Mouse (Mus musculus) layer of hippocampus, adult 11-12 months (tissue): ENCODE results near the gene Edc3.
"Not testable (repeated sequence)": the region's sequence is repeated elsewhere in the genome, so short reads cannot be mapped to it uniquely, and the experiment has no call there.

Experiments
- DNase-seq: peaks from one replicate; pipeline ENCODE4 v3.0.0; 2022; ENCODE audit warnings: low spot score

Gene Edc3

GRCm38 (mm10) chr9:57706496-57706895 is 1.8 kb upstream of the Edc3 start:
- DNase-seq: no peak

GRCm38 (mm10) chr9:57708720-57709274 is 457 bp downstream of the Edc3 start:
- DNase-seq: peak; percentile 68

GRCm38 (mm10) chr9:57710214-57710613 is 1.9 kb downstream of the Edc3 start:
- DNase-seq: not testable (repeated sequence)

- no peak for DNase-seq
Measured at GRCm38 (mm10) chr9:57712194-57712593, 3.9 kb downstream of the Edc3 start.

GRCm38 (mm10) chr9:57718408-57718807 is 10.1 kb downstream of the Edc3 start:
- DNase-seq: no peak

GRCm38 (mm10) chr9:57720736-57721135 is 12.4 kb downstream of the Edc3 start:
- no peak for DNase-seq

GRCm38 (mm10) chr9:57722371-57722770 is 14.0 kb downstream of the Edc3 start:
- no peak for DNase-seq

- peak; percentile 56 for DNase-seq
Measured at GRCm38 (mm10) chr9:57723315-57723715, 15.0 kb downstream of the Edc3 start.

- DNase-seq: no peak
Measured at GRCm38 (mm10) chr9:57723796-57724195, 15.5 kb downstream of the Edc3 start.

- DNase-seq: no peak
Measured at GRCm38 (mm10) chr9:57724701-57725100, 16.4 kb downstream of the Edc3 start.

GRCm38 (mm10) chr9:57728312-57728711 is 20.0 kb downstream of the Edc3 start:
- no peak for DNase-seq

- DNase-seq: no peak
Measured at GRCm38 (mm10) chr9:57733606-57734005, 25.3 kb downstream of the Edc3 start.

- no peak for DNase-seq
Measured at GRCm38 (mm10) chr9:57739863-57740262, 31.5 kb downstream of the Edc3 start.

- DNase-seq: no peak
Measured at GRCm38 (mm10) chr9:57744462-57745091, 36.2 kb downstream of the Edc3 start.

GRCm38 (mm10) chr9:57747067-57747466 is 38.7 kb downstream of the Edc3 start:
- no peak for DNase-seq

GRCm38 (mm10) chr9:57748137-57748536 is 39.8 kb downstream of the Edc3 start:
- DNase-seq: no peak

- no peak for DNase-seq
Measured at GRCm38 (mm10) chr9:57748831-57749230, 40.5 kb downstream of the Edc3 start.

- no peak for DNase-seq
Measured at GRCm38 (mm10) chr9:57750901-57751300, 42.6 kb downstream of the Edc3 start.

GRCm38 (mm10) chr9:57757578-57757977 is 49.2 kb downstream of the Edc3 start:
- DNase-seq: no peak

GRCm38 (mm10) chr9:57758528-57758927 is 50.2 kb downstream of the Edc3 start:
- DNase-seq: peak; percentile 72

- peak; percentile 74 for DNase-seq
Measured at GRCm38 (mm10) chr9:57759289-57759688, 50.9 kb downstream of the Edc3 start.

GRCm38 (mm10) chr9:57760416-57761146 is 52.2 kb downstream of the Edc3 start:
- DNase-seq: no peak
